Comparison of ENCODE assay signal across 7 mouse cellular contexts in the genomic region with DNA sequence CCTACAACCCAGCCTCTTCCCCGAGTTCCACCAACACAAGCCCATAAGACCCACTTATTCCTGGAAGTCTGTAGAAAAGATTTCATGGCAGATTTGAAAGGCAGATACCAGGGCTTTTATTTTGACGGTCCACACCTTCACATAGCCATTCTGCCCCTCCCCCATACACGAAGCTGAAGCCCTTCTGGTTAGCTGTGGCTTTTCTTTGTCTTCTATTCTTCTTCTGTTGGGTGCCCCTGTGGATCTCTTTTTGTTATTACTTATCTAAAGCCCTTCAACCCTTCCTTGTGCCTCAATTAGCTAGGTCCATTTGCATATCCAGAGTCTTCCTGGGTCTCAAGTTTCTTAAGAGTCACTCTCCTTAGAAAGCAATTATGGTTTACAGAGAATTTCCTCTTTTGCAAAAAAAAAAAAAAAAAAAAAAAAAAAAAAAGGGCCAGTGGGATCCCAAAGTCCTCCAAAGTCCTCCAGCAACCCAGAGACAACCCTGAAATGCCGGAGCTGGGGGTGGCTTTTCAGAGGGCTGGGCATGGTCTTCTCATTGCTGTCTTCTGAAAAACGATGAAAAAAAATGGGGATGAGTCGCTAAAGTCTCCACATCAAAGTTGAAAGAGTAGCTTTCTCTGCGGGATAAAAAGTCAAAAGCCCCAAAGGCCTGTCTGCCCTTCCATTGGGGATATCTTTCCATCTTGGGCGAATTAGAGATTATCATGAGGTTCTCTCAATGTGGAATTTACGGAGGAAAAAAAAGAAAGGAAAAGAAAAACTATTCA.
DNase-seq lines count a peak whose midpoint lies in the region; ATAC-seq and TF ChIP-seq lines count a peak whose summit lies in the region.

No protein-coding gene starts in this region.

- H3K27ac ChIP-seq in forebrain, embryonic 16.5 days (ENCODE audit: low read length) = no peak overlapping the region

- no peaks in the 10 kb centered on the region for H3K27me3 ChIP-seq in E14TG2a.4 (ENCODE audit: insufficient read depth, low read length)
- H3K27me3 ChIP-seq in forebrain, embryonic 16.5 days (replicated peaks; ENCODE audit: control insufficient read depth, insufficient read depth, low read length) = no peaks in the 10 kb centered on the region

- TF ChIP-seq CTCF in E14TG2a.4 (conservative IDR thresholded peaks at IDR 0.05; ENCODE audit: low read length) = no peak

- ATAC-seq in forebrain, embryonic 16.5 days = no peak

- H3K4me2 ChIP-seq in forebrain, embryonic 16.5 days (ENCODE audit: low read length) = peak overlapping the region; percentile 37

- H3K4me3 ChIP-seq in E14TG2a.4 (replicated peaks; ENCODE audit: low read length) = peak overlapping the region; percentile 73
- no peak overlapping the region for H3K4me3 ChIP-seq in forebrain, embryonic 16.5 days (replicated peaks; ENCODE audit: low read length)

- no peaks in the 10 kb centered on the region for H3K36me3 ChIP-seq in E14TG2a.4 (ENCODE audit: insufficient read depth, low read length)
- H3K36me3 ChIP-seq in forebrain, embryonic 16.5 days (ENCODE audit: control insufficient read depth, insufficient read depth) = no peaks in the 10 kb centered on the region

- WGBS in forebrain, embryonic 16.5 days = 3% methylated on average over 9 of the region's 9 CpGs

- H3K4me1 ChIP-seq in E14TG2a.4 (replicated peaks; ENCODE audit: low read depth, low read length) = peaks cover 83% of the 10 kb centered on the region
- H3K4me1 ChIP-seq in forebrain, embryonic 16.5 days (replicated peaks; ENCODE audit: control insufficient read depth, insufficient read depth, low read length) = peaks cover 5% of the 10 kb centered on the region; the same call in 1 of the 2 replicates

- no peaks in the 10 kb centered on the region for H3K9me3 ChIP-seq in E14TG2a.4 (ENCODE audit: low read length)
- no peaks in the 10 kb centered on the region for H3K9me3 ChIP-seq in forebrain, embryonic 16.5 days (ENCODE audit: control insufficient read depth, low read length)

- intact Hi-C loops in left cerebral cortex, postnatal 36 days (cut with DNase I) = loop anchor here (5.0 to 10.0 kb wide), 2 partner anchors 199 to 268 kb away; a partner anchor contains a TSS

- H3K9ac ChIP-seq in forebrain, embryonic 16.5 days (replicated peaks; ENCODE audit: low read depth, low read length) = no peak overlapping the region

- peak; percentile 62 to 64 for DNase-seq in B cell, adult 2 months
- DNase-seq in lung, postnatal 36 days = peak; percentile 36
- DNase-seq in adrenal gland, adult 8-10 months = no peak
- DNase-seq in yolk sac, embryonic 10.5 days (ENCODE audit: low spot score) = no peak
- no peak for DNase-seq in left cerebral cortex, postnatal 36 days (ENCODE audit: low spot score in 2 of 2)

Comparison
In these comparisons a context has a peak if more than half of its experiments do, and no peak if none do; other contexts are left out.
1. DNase-seq: peak in B cell, adult 2 months (2 of 2) and lung, postnatal 36 days (single experiment); none in adrenal gland, adult 8-10 months (single experiment), yolk sac, embryonic 10.5 days (single experiment) and left cerebral cortex, postnatal 36 days (0 of 2).